Mouse (Mus musculus) kidney, embryonic 14.5 days (tissue): Measurements from ENCODE around the gene Gskip. TPM values are rescaled to one million over a fixed set of nuclear protein-coding genes. Genes with fewer than 3 reads are reported as not detected.

Experiments used
- polyA plus RNA-seq: library from polyadenylated mRNA; unstranded; fragments of >200 nt; fragmentation: Nextera tagmentation; extraction: Ambion mirVana; gene quantifications from 2 replicates; pipeline ENCODE4 v1.2.1, GENCODE M21; 2014

Gskip gene
- polyA plus RNA-seq, 1 experiment from 2014 or later: 29.6 TPM

Other genes with a start within 250 kb of the Gskip start
- 2.5 and 3.1 TPM in 2 replicates for gene D430019H16Rik, start 231.0 kb upstream of the Gskip start, polyA plus RNA-seq
- gene Bdkrb2, start 121.6 kb upstream of the Gskip start, polyA plus RNA-seq: 0.12 and 0.14 TPM in 2 replicates
- not detected in 2 replicates for gene Bdkrb1, start 81.7 kb upstream of the Gskip start, polyA plus RNA-seq
- gene Atg2b, start 382 bp downstream of the Gskip start, polyA plus RNA-seq: 9.5 and 17.2 TPM in 2 replicates
- 0.11 TPM in 1 of 2 replicates, not detected in the other for gene Ak7, start 21.1 kb downstream of the Gskip start, polyA plus RNA-seq
- gene Papola, start 99.9 kb downstream of the Gskip start, polyA plus RNA-seq: 181 and 197 TPM in 2 replicates